Mouse (Mus musculus): ENCODE measurements around the gene Gm20908. TPM values are rescaled to one million over a fixed set of nuclear protein-coding genes. Genes with fewer than 3 reads are reported as not detected.
"Not testable (repeated sequence)": the region's sequence is repeated elsewhere in the genome, so short reads cannot be mapped to it uniquely, and the experiment has no call there.

Gm20908 gene
- total RNA-seq (2021), result not detected
- long read RNA-seq, experiment 1, result 0 reads
- long read RNA-seq, experiment 2, result 0 reads

DNA sequence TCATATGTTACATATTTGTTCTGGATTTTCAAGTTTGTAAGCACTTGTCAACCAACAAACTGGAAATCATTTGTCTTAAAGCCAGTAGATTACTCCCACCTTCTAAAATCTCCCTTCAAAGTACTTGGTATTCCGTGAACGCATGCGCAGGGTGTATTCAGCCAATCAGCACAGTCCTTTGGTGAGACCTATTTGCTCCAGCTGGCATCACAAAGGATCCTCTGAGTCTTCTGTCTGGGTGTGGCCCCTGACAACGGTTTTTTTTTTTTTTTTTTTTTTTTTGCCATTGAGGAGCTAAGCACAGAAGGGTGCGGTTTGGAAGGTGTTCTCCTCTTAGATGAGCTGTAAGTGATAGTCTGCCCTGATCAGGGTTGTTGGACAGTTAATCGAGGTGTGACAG, at the start of gene Gm20908:
Gene Gm20908 (plus strand): TSS at position 301 of the 400 bp plus-strand sequence.
- DNase-seq, result not testable (repeated sequence)
